Mouse (Mus musculus) forelimb bud, embryonic 11.5 days (tissue): ENCODE data around the gene Anxa9.
A peak's percentile ranks its signal among the peaks of the same experiment; 100 is the strongest.

Experiments
- DNase-seq: peaks from one replicate; pipeline ENCODE4 v3.0.0-alpha.2; 2012; ENCODE audit warnings: low read depth, low spot score

The Anxa9 gene

GRCm38 (mm10) chr3:95314075-95314474 lies 7.1 kb upstream of the Anxa9 start:
- DNase-seq, result no peak

GRCm38 (mm10) chr3:95313476-95313875 lies 6.5 kb upstream of the Anxa9 start:
- no peak for DNase-seq

GRCm38 (mm10) chr3:95312623-95313022 lies 5.6 kb upstream of the Anxa9 start:
- DNase-seq, result no peak

GRCm38 (mm10) chr3:95310968-95311882 lies 4.2 kb upstream of the Anxa9 start:
- DNase-seq, result peak; percentile 66

- no peak for DNase-seq
Measured at GRCm38 (mm10) chr3:95310496-95310895, 3.5 kb upstream of the Anxa9 start.

- no peak for DNase-seq
Measured at GRCm38 (mm10) chr3:95306244-95306643, 732 bp downstream of the Anxa9 start.

GRCm38 (mm10) chr3:95301204-95301796 lies 5.7 kb downstream of the Anxa9 start:
- DNase-seq, result no peak

GRCm38 (mm10) chr3:95298018-95298417 lies 9.0 kb downstream of the Anxa9 start:
- no peak for DNase-seq

- DNase-seq, result peak; percentile 72
Measured at GRCm38 (mm10) chr3:95296103-95296469, 10.9 kb downstream of the Anxa9 start.

GRCm38 (mm10) chr3:95295321-95296102 lies 11.5 kb downstream of the Anxa9 start:
- no peak for DNase-seq

- DNase-seq, result no peak
Measured at GRCm38 (mm10) chr3:95294718-95295117, 12.3 kb downstream of the Anxa9 start.

GRCm38 (mm10) chr3:95294316-95294715 lies 12.7 kb downstream of the Anxa9 start:
- DNase-seq, result no peak

GRCm38 (mm10) chr3:95293537-95293936 lies 13.4 kb downstream of the Anxa9 start:
- no peak for DNase-seq

GRCm38 (mm10) chr3:95292899-95293298 lies 14.1 kb downstream of the Anxa9 start:
- no peak for DNase-seq

GRCm38 (mm10) chr3:95291041-95291440 lies 15.9 kb downstream of the Anxa9 start:
- DNase-seq, result no peak

GRCm38 (mm10) chr3:95290156-95290555 lies 16.8 kb downstream of the Anxa9 start:
- no peak for DNase-seq

GRCm38 (mm10) chr3:95289419-95289818 lies 17.6 kb downstream of the Anxa9 start:
- DNase-seq, result no peak

- no peak for DNase-seq
Measured at GRCm38 (mm10) chr3:95287541-95287940, 19.4 kb downstream of the Anxa9 start.

GRCm38 (mm10) chr3:95286510-95286909 lies 20.5 kb downstream of the Anxa9 start:
- DNase-seq, result no peak

GRCm38 (mm10) chr3:95286011-95286410 lies 21.0 kb downstream of the Anxa9 start:
- no peak for DNase-seq

GRCm38 (mm10) chr3:95285390-95285789 lies 21.6 kb downstream of the Anxa9 start:
- DNase-seq, result no peak
